Mouse (Mus musculus) layer of hippocampus, adult 6 months (tissue): ENCODE results near the gene Ffar1. TPM values are rescaled to one million over a fixed set of nuclear protein-coding genes. Genes with fewer than 3 reads are reported as not detected.

Source experiments
- long read RNA-seq, 2 experiments: library from polyadenylated mRNA; unstranded; transcript quantifications; one replicate each; pipeline ENCODE4 v2.0.0; 2019 to 2020
- polyA plus RNA-seq: library from polyadenylated mRNA; unstranded; fragments of <200 nt; fragmentation: Nextera tagmentation; gene quantifications from 2 replicates; pipeline ENCODE4 v1.2.3, GENCODE M21; 2021

The Ffar1 gene
- polyA plus RNA-seq, result not detected in 2 replicates
- long read RNA-seq, experiment 1, result 0 reads
- long read RNA-seq, experiment 2, result 0 reads

DNA sequence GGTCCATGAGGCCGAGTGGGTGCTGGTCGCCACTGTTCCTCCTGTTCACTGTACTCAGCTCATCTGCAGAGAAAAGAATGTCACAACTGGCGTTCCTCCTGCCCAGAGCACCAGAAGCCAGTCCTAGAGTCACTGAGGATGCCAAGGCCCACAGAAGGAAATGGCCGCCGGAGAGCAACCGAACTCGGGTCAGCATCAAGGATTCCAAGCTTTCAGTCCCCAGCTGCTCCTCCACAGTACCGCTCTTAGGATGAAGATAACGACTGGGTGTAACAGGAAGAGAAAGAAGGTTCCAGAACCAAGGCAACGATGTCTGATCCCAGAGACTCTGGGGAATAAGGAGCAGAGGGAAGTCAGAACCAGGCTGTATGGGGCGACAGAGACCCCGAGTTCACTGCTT lies at the start of gene Ffar1:
Ffar1 (minus strand) TSS at position 101 of the 400 bp plus-strand sequence.

DNA sequence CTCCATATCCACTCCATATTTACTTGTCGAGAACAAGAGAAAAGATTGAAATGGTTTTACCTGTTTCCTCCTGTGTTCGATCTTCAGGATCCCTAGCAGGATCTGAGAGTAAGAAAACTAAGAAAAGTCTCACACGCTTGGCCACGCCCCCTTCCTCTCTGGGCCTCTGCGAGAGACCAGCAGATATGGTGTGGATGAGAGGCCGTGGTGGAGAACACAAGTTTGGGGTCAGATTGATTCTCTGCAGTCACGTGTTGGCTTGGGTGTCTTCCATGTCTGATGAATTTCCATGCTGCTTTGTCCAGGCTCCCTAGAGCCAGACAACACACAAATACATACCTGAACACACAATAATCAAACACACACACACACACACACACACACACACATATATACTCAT lies 18.8 kb upstream of the Ffar1 start, which contains the start of gene Cd22:
Cd22 (minus strand) TSS at position 167 of the 400 bp plus-strand sequence.

DNA sequence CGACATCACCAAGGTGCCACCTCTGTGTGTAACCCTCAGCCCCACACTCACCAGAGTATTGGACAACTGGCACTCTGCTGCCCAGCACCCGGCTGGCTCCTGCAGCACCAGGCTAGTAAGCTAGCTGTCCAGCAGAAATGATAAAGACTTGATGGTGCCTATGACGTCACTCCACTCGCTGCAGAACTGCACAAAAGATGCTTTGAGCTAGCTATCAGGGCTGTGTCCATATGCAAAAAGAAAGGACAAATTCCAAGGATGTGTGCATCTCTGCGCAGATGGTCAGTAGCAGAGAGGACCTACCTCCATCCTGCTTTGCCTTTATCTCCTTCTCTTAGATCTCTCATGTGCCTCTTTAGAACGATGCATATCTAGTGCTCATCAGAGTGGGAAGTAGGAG lies 5.3 kb downstream of the Ffar1 start, which contains the start of gene Ffar3:
Ffar3 (minus strand) TSS at position 101 of the 400 bp plus-strand sequence.

DNA sequence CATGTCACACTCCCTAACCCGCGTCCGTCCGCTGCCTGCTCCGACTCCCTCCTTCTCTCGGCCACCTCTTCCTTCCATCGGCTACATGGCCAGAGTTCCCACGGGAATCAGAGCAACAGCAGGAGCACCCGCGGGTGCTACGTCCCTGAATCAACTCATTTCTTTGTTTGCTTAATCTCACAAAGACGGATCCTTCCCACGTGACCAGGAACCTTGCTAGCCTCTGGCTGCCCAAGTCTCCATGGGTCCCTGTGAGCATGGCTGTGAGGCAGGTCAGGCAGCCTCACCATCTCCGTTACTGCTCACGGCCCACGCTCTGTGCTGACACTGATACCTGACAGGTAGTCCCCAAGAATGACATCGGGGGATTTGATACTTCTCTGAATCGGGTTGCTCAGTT lies 37.7 kb downstream of the Ffar1 start, which contains the start of gene Ffar2:
Ffar2 (minus strand) TSS at position 101 of the 400 bp plus-strand sequence.

Other genes with a start within 250 kb of the Ffar1 start
- gene Upk1a, start 248.7 kb downstream of the Ffar1 start, polyA plus RNA-seq, result not detected in 2 replicates
- gene Cox6b1, start 235.4 kb downstream of the Ffar1 start, polyA plus RNA-seq, result 2,257 and 2,565 TPM in 2 replicates
- not detected in 2 replicates for gene Etv2, start 225.7 kb downstream of the Ffar1 start, polyA plus RNA-seq
- gene Rbm42, start 211.2 kb downstream of the Ffar1 start, polyA plus RNA-seq, result 136 and 146 TPM in 2 replicates
- 3.7 and 4.0 TPM in 2 replicates for gene Haus5, start 196.6 kb downstream of the Ffar1 start, polyA plus RNA-seq
- gene Pmis2, start 190.0 kb downstream of the Ffar1 start, polyA plus RNA-seq, result not detected in 2 replicates
- not detected in 2 replicates for gene 2200002J24Rik, start 162.6 kb downstream of the Ffar1 start, polyA plus RNA-seq
- gene Atp4a, start 149.4 kb downstream of the Ffar1 start, polyA plus RNA-seq, result 1.1 and 1.2 TPM in 2 replicates
- 194 and 230 TPM in 2 replicates for gene Tmem147, start 132.0 kb downstream of the Ffar1 start, polyA plus RNA-seq
- gene Gapdhs, start 117.9 kb downstream of the Ffar1 start, polyA plus RNA-seq, result not detected in 2 replicates
- gene Sbsn, start 110.1 kb downstream of the Ffar1 start, polyA plus RNA-seq, result 3.8 and 3.9 TPM in 2 replicates
- 2.9 and 4.1 TPM in 2 replicates for gene Dmkn, start 97.8 kb downstream of the Ffar1 start, polyA plus RNA-seq
- not detected in 2 replicates for gene Krtdap, start 73.7 kb downstream of the Ffar1 start, polyA plus RNA-seq
- not detected in 2 replicates for gene Ffar2, start 37.8 kb downstream of the Ffar1 start, polyA plus RNA-seq
- gene Ffar3, start 5.4 kb downstream of the Ffar1 start, polyA plus RNA-seq, result not detected in 2 replicates
- gene Cd22, start 18.8 kb upstream of the Ffar1 start, polyA plus RNA-seq, result 0.04 and 0.13 TPM in 2 replicates
- 78.5 and 92.5 TPM in 2 replicates for gene Mag, start 53.3 kb upstream of the Ffar1 start, polyA plus RNA-seq
- not detected in 2 replicates for gene Hamp2, start 63.1 kb upstream of the Ffar1 start, polyA plus RNA-seq
- not detected in 2 replicates for gene Hamp, start 82.5 kb upstream of the Ffar1 start, polyA plus RNA-seq
- 13.1 and 13.9 TPM in 2 replicates for gene Usf2, start 95.2 kb upstream of the Ffar1 start, polyA plus RNA-seq
- 6.0 and 7.0 TPM in 2 replicates for gene Lsr, start 111.9 kb upstream of the Ffar1 start, polyA plus RNA-seq
- gene Fam187b, start 112.2 kb upstream of the Ffar1 start, polyA plus RNA-seq, result 0.11 and 0.83 TPM in 2 replicates
- 10.3 and 15.4 TPM in 2 replicates for gene Fxyd5, start 180.9 kb upstream of the Ffar1 start, polyA plus RNA-seq
- 175 and 204 TPM in 2 replicates for gene Fxyd7, start 189.9 kb upstream of the Ffar1 start, polyA plus RNA-seq
- 223 and 537 TPM in 2 replicates for gene Fxyd1, start 195.6 kb upstream of the Ffar1 start, polyA plus RNA-seq
- 6.2 and 7.4 TPM in 2 replicates for gene Lgi4, start 197.8 kb upstream of the Ffar1 start, polyA plus RNA-seq
- 0.97 and 1.5 TPM in 2 replicates for gene Fxyd3, start 215.1 kb upstream of the Ffar1 start, polyA plus RNA-seq